Mouse (Mus musculus): ENCODE data around the gene Ccl28.
"Not testable (repeated sequence)": the region's sequence is repeated elsewhere in the genome, so short reads cannot be mapped to it uniquely, and the experiment has no call there.

The Ccl28 gene

GRCm38 (mm10) chr13:119623634-119624033, at the start of gene Ccl28:
Gene Ccl28, plus strand, starts transcription at chr13:119623819.
- DNase-seq (ENCODE audit: low spot score in 2 of 2): no peak

- DNase-seq (ENCODE audit: low spot score in 2 of 2): peak in 1 of 2 experiments; percentile 34
Observed at GRCm38 (mm10) chr13:119596321-119597211, 27.1 kb upstream of the Ccl28 start.

GRCm38 (mm10) chr13:119598466-119598865, 25.2 kb upstream of the Ccl28 start:
- not testable (repeated sequence) for DNase-seq (ENCODE audit: low spot score in 2 of 2)

- DNase-seq (ENCODE audit: low spot score in 2 of 2): peak in 1 of 2 experiments; percentile 23
Observed at GRCm38 (mm10) chr13:119599066-119599465, 24.6 kb upstream of the Ccl28 start.

- DNase-seq (ENCODE audit: low spot score in 2 of 2): not testable (repeated sequence)
Observed at GRCm38 (mm10) chr13:119599498-119599897, 24.1 kb upstream of the Ccl28 start.

GRCm38 (mm10) chr13:119600166-119600565, 23.5 kb upstream of the Ccl28 start:
- peak in 1 of 2 experiments; percentile 57 for DNase-seq (ENCODE audit: low spot score in 2 of 2)

- DNase-seq (ENCODE audit: low spot score in 2 of 2): peak in 1 of 2 experiments; percentile 36
Observed at GRCm38 (mm10) chr13:119602688-119603331, 20.8 kb upstream of the Ccl28 start.

GRCm38 (mm10) chr13:119603890-119604289, 19.7 kb upstream of the Ccl28 start:
- not testable (repeated sequence) for DNase-seq (ENCODE audit: low spot score in 2 of 2)

- not testable (repeated sequence) for DNase-seq (ENCODE audit: low spot score in 2 of 2)
Observed at GRCm38 (mm10) chr13:119604322-119604721, 19.3 kb upstream of the Ccl28 start.

- no peak for DNase-seq (ENCODE audit: low spot score in 2 of 2)
Observed at GRCm38 (mm10) chr13:119618841-119619240, 4.8 kb upstream of the Ccl28 start.

GRCm38 (mm10) chr13:119619735-119620134, 3.9 kb upstream of the Ccl28 start:
- no peak for DNase-seq (ENCODE audit: low spot score in 2 of 2)

- not testable (repeated sequence) for DNase-seq (ENCODE audit: low spot score in 2 of 2)
Observed at GRCm38 (mm10) chr13:119625952-119626351, 2.3 kb downstream of the Ccl28 start.

GRCm38 (mm10) chr13:119631482-119632155, 8.0 kb downstream of the Ccl28 start:
- peak; percentile 64 to 73 for DNase-seq (ENCODE audit: low spot score in 2 of 2)

- no peak for DNase-seq (ENCODE audit: low spot score in 2 of 2)
Observed at GRCm38 (mm10) chr13:119632156-119632548, 8.5 kb downstream of the Ccl28 start.

GRCm38 (mm10) chr13:119635496-119635895, 11.9 kb downstream of the Ccl28 start:
- DNase-seq (ENCODE audit: low spot score in 2 of 2): no peak

GRCm38 (mm10) chr13:119637837-119638236, 14.2 kb downstream of the Ccl28 start:
- DNase-seq (ENCODE audit: low spot score in 2 of 2): no peak

GRCm38 (mm10) chr13:119638449-119638848, 14.8 kb downstream of the Ccl28 start:
- DNase-seq (ENCODE audit: low spot score in 2 of 2): no peak

GRCm38 (mm10) chr13:119639302-119639701, 15.7 kb downstream of the Ccl28 start:
- DNase-seq (ENCODE audit: low spot score in 2 of 2): no peak

- no peak for DNase-seq (ENCODE audit: low spot score in 2 of 2)
Observed at GRCm38 (mm10) chr13:119640504-119640903, 16.9 kb downstream of the Ccl28 start.

- DNase-seq (ENCODE audit: low spot score in 2 of 2): no peak
Observed at GRCm38 (mm10) chr13:119641145-119641544, 17.5 kb downstream of the Ccl28 start.

GRCm38 (mm10) chr13:119644769-119645168, 21.1 kb downstream of the Ccl28 start:
- no peak for DNase-seq (ENCODE audit: low spot score in 2 of 2)

GRCm38 (mm10) chr13:119646511-119646910, 22.9 kb downstream of the Ccl28 start:
- no peak for DNase-seq (ENCODE audit: low spot score in 2 of 2)
